Comparison of ENCODE assay signal across 1 mouse cellular context in the genomic region with DNA sequence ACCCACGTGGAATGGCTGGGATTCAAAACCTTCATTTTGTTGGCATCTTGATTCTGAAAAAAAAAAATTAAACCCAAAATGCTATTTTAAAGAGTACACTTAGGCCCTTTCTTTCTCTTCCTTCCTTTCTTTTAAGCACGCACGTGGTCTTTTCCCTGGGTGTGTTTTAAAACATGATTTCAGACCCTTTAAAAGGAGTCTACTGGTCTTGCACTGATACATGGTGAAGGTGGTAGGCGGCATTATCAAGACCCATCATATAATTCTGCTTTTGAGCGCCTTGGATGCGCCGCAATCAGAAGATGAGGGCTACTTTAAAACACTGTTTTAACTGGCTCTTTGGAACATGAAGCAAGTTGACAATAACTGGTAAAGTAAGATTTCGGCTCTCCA.
TF ChIP-seq lines count a peak whose summit lies in the region.

No protein-coding gene starts in this region.

TF ChIP-seq in MEL, 35 proteins besides CTCF, POLR2A, EP300 and RAD21 (continued from another document):
- TF ChIP-seq MAZ (IDR thresholded peaks at IDR 0.05; ENCODE audit: low read depth, low read length): no peak
- peak; percentile 69 for TF ChIP-seq MAX (IDR thresholded peaks at IDR 0.05; ENCODE audit: low read length)
- TF ChIP-seq ZC3H11A (IDR thresholded peaks at IDR 0.05; ENCODE audit: low read depth, low read length): no peak
- no peak for TF ChIP-seq ZMIZ1 (IDR thresholded peaks at IDR 0.05; ENCODE audit: low read depth, low read length)
- peak; percentile 55 for TF ChIP-seq MXI1 (IDR thresholded peaks at IDR 0.05; ENCODE audit: low read depth, low read length)
- TF ChIP-seq GABPA (IDR thresholded peaks at IDR 0.05; ENCODE audit: low read depth, low read length): no peak
- 0 out of 2 replicates have a peak, but pooled peaks have one; percentile 22 for TF ChIP-seq GATA1 (IDR thresholded peaks at IDR 0.05; ENCODE audit: low read depth, low read length)
- no peak for TF ChIP-seq HCFC1 (IDR thresholded peaks at IDR 0.05; ENCODE audit: low read depth, low read length)
- TF ChIP-seq ETS1 (IDR thresholded peaks at IDR 0.05; ENCODE audit: low read depth, low read length): no peak
- TF ChIP-seq E2F4 (IDR thresholded peaks at IDR 0.05; ENCODE audit: borderline replicate concordance, low read depth, low read length): no peak
- TF ChIP-seq SMC3 (IDR thresholded peaks at IDR 0.05; ENCODE audit: low read depth, low read length): no peak
- no peak for TF ChIP-seq TBP (IDR thresholded peaks at IDR 0.05; ENCODE audit: low read depth, low read length)
- TF ChIP-seq CHD1 (IDR thresholded peaks at IDR 0.05; ENCODE audit: low read depth, low read length): no peak
- TF ChIP-seq MYC (IDR thresholded peaks at IDR 0.05; ENCODE audit: low read depth, low read length): peak; percentile 72; the same call in 1 of the 2 replicates
- no peak for TF ChIP-seq ELF1 (IDR thresholded peaks at IDR 0.05; ENCODE audit: low read depth, low read length)
- no peak for TF ChIP-seq POLR2AphosphoS5 (IDR thresholded peaks at IDR 0.05; ENCODE audit: borderline replicate concordance, low read depth, low read length)
- no peak for TF ChIP-seq JUND (IDR thresholded peaks at IDR 0.05; ENCODE audit: low read depth, low read length)
- TF ChIP-seq MYB (IDR thresholded peaks at IDR 0.05; ENCODE audit: low read depth, low read length): no peak
- TF ChIP-seq ZNF384 (IDR thresholded peaks at IDR 0.05; ENCODE audit: low read depth, low read length): no peak
- TF ChIP-seq NRF1 (IDR thresholded peaks at IDR 0.05; ENCODE audit: insufficient read depth, low read depth, low read length, poor library complexity, severe bottlenecking): no peak
